Comparison of ENCODE assay signal across 7 mouse cellular contexts in the genomic region with DNA sequence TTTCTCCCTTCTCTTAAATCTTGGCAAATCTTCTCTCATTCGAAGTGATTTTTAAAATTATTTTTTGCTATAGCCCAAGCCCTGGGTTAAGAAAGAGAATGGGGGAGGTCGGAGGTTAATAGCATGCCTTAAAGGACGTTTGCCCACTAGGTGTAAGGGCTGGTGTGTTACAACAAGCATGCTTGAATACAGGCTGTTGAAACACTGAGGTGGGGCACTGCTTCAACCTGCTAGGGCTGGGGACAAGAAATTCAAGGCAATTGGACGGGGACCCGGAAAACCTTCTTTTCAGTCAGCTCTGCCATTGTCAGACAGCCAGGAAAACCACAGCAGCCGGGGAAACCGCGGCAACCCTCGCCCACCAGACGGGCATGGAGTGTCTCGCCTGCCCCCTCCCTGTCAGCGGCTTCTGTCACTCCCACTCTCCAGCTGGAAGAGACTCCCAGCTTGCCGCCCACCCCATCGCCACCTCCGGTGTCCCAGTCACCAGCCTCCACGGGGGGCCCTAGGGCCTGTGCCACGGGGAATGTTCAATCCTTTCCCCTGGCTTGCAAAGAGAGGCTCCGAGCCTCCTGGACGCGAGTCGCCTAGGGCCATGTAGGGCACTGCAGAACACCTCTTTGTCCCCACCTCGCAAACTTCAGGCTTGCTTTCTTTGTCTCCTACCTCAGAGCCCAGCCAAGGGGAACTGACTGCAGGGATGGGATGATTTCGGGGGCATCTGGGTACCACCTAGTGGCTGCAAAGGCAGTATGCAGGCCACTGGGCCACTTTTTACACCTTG. TPM values are rescaled to one million over a fixed set of nuclear protein-coding genes. Genes with fewer than 3 reads are reported as not detected.
DNase-seq lines count a peak whose midpoint lies in the region; ATAC-seq and TF ChIP-seq lines count a peak whose summit lies in the region.

No protein-coding gene starts in this region.

- H3K27me3 ChIP-seq in forebrain, embryonic 10.5 days (ENCODE audit: poor library complexity, severe bottlenecking) = no peaks in the 10 kb centered on the region
- no peaks in the 10 kb centered on the region for H3K27me3 ChIP-seq in hindbrain, postnatal 0 days (ENCODE audit: insufficient read depth, low read length)

- H3K27ac ChIP-seq in forebrain, embryonic 10.5 days = peak overlapping the region; percentile 91
- H3K27ac ChIP-seq in hindbrain, postnatal 0 days = no peak overlapping the region

- 8% methylated on average over 23 of the region's 23 CpGs for WGBS in forebrain, embryonic 10.5 days
- WGBS in hindbrain, postnatal 0 days = 9% methylated on average over 23 of the region's 23 CpGs

- intact Hi-C loops in left cerebral cortex, postnatal 36 days (cut with DNase I) = no loop called here

- H3K4me2 ChIP-seq in hindbrain, postnatal 0 days (ENCODE audit: low read depth, low read length) = peak overlapping the region; percentile 67

- peak; percentile 88 for ATAC-seq in hindbrain, postnatal 0 days
- ATAC-seq in megakaryocyte-erythroid progenitor cell, adult 5-6 weeks (replicated peaks; ENCODE audit: low FRiP score, low TSS enrichment, poor library complexity, severe bottlenecking) = peak; percentile 95

- H3K4me3 ChIP-seq in forebrain, embryonic 10.5 days = peak overlapping the region; percentile 59
- H3K4me3 ChIP-seq in hindbrain, postnatal 0 days (ENCODE audit: low read length) = peak overlapping the region; percentile 33

- DNase-seq in Muller cell, postnatal 12 days (ENCODE audit: inconsistent ontology term) = peak; percentile 41
- DNase-seq in brain, adult 2 months (ENCODE audit: low read depth, low spot score) = peak; percentile 77
- peak; percentile 65 for DNase-seq in forebrain, embryonic 10.5 days (ENCODE audit: extremely low spot score, low spot score)
- peak; percentile 67 for DNase-seq in hindbrain, postnatal 0 days (ENCODE audit: low spot score)
- DNase-seq in left cerebral cortex, postnatal 36 days (ENCODE audit: low spot score in 2 of 2) = peak; percentile 56 to 77
- DNase-seq in right cerebral cortex, postnatal 25 days = peak; percentile 66

- peak; percentile 71 for TF ChIP-seq CTCF in hindbrain, postnatal 0 days (IDR thresholded peaks at IDR 0.05; ENCODE audit: low read depth)

- no peaks in the 10 kb centered on the region for H3K36me3 ChIP-seq in forebrain, embryonic 10.5 days (replicated peaks)
- no peaks in the 10 kb centered on the region for H3K36me3 ChIP-seq in hindbrain, postnatal 0 days (ENCODE audit: insufficient read depth, low read length)

- H3K9me3 ChIP-seq in forebrain, embryonic 10.5 days = no peaks in the 10 kb centered on the region
- H3K9me3 ChIP-seq in hindbrain, postnatal 0 days (ENCODE audit: low read length) = no peaks in the 10 kb centered on the region

- peak overlapping the region; percentile 49 for H3K9ac ChIP-seq in hindbrain, postnatal 0 days (replicated peaks; ENCODE audit: low read length)

- H3K4me1 ChIP-seq in forebrain, embryonic 10.5 days = peaks cover 9% of the 10 kb centered on the region
- peaks cover 6% of the 10 kb centered on the region for H3K4me1 ChIP-seq in hindbrain, postnatal 0 days (ENCODE audit: insufficient read depth, low read length)

RNA-seq across cellular contexts. Expression of a gene that starts 33.4 kb away (rescaled TPM):
- 0.07 and 0.20 TPM in 2 replicates for polyA plus RNA-seq in forebrain, embryonic 10.5 days (2016; fragmentation: Nextera tagmentation; extraction: Ambion mirVana)
- total RNA-seq in hindbrain, postnatal 0 days (2014; rRNA removed) = 0.31 and 0.50 TPM in 2 replicates
- 0.23 and 0.59 TPM in 2 replicates for polyA plus RNA-seq in hindbrain, postnatal 0 days (2015; fragmentation: Nextera tagmentation; extraction: Ambion mirVana)
- total RNA-seq in left cerebral cortex, postnatal 36 days (2021) = 10 to 100 TPM; 16.8 to 18.3 TPM
- total RNA-seq in megakaryocyte-erythroid progenitor cell, adult 5-6 weeks (2014; fragmentation: Nextera tagmentation) = not detected in 2 replicates
- not detected in 2 replicates for total RNA-seq in megakaryocyte-erythroid progenitor cell, adult 5-6 weeks (2017)

Comparison
In these comparisons a context has a peak if more than half of its experiments do, and no peak if none do; other contexts are left out.
1. RNA of a gene that starts 33.4 kb away (total RNA-seq): 16.8 to 18.3 TPM in left cerebral cortex, postnatal 36 days; 0.31 to 0.50 TPM in hindbrain, postnatal 0 days and not detected in megakaryocyte-erythroid progenitor cell, adult 5-6 weeks; every median in the first group is over 10 times any median in the second.
2. Peak in every context shown above with its lines, with median percentiles within 50 percentile points of each other: DNase-seq.